1 mouse cellular context compared by ENCODE assay signal in genomic region chr1:155099280-155099848, GRCm38 (mm10).
TF ChIP-seq lines count a peak whose summit lies in the region.

TSS of gene Ier5 (minus strand) at chr1:155099636.

TF ChIP-seq in CH12.LX, 34 proteins besides CTCF, POLR2A, EP300 and RAD21 (continued from another document):
- no peak for TF ChIP-seq ZNF384 (IDR thresholded peaks at IDR 0.05; ENCODE audit: low read depth, low read length)
TF ChIP-seq in CH12.LX: peak in this region for 19.
